Mouse (Mus musculus) thymus, adult 2 months (tissue): Measurements from ENCODE around the gene Cstb.

Experiments used
- CTCF ChIP-seq: fragments of 200-500 bp; IDR thresholded peaks from 2 replicates; pipeline ENCODE4 v1.5.1; 2012; ENCODE audit warnings: mild to moderate bottlenecking, control low read depth, low read length, moderate library complexity, borderline replicate concordance; ENCODE audit not compliant: control insufficient read depth, poor library complexity, insufficient read depth; ENCODE audit errors: extremely low read depth
- POLR2A ChIP-seq: fragments of 200-500 bp; IDR thresholded peaks from 2 replicates; pipeline ENCODE4 v1.6.1; 2012; ENCODE audit warnings: mild to moderate bottlenecking, low read length, control low read depth, moderate library complexity; ENCODE audit not compliant: control insufficient read depth, poor library complexity, insufficient read depth; ENCODE audit errors: extremely low read depth

GRCm38 (mm10) chr10:78462945-78463768 lies 37.7 kb downstream of the Cstb start:
- TF ChIP-seq CTCF (no peak), POLR2A (no peak)
